Mouse (Mus musculus): ENCODE measurements at regions not wholly inside any gene's neighbourhood (a gene's known extent, or its start where the extent isn't known, plus 50 kb on each side); places are given as distances from the start of the nearest gene placed in this dataset.

- Histone ChIP-seq H3K4me2 (replicated peaks) (no peak overlapping the region), H3K36me3 (no peaks in the 10 kb centered on the region), H3K9me3 (replicated peaks) (no peaks in the 10 kb centered on the region), H3K4me3 (replicated peaks) (no peak overlapping the region), H3K27me3 (no peaks in the 10 kb centered on the region), H3K4me1 (no peaks in the 10 kb centered on the region), H3K9ac (no peak overlapping the region), H3K27ac (replicated peaks) (no peak overlapping the region)
- ATAC-seq (ENCODE audit: insufficient number of reproducible peaks, low FRiP score, low TSS enrichment, low read depth) = no peak
- WGBS = 63% methylated on average over 6 of the region's 6 CpGs
Measured at GRCm38 (mm10) chrX:12373670-12374069, 213.5 kb upstream of the Bcor start.

- Histone ChIP-seq H3K4me2 (replicated peaks) (no peak overlapping the region), H3K4me3 (replicated peaks) (no peak overlapping the region), H3K4me1 (no peaks in the 10 kb centered on the region), H3K9ac (no peak overlapping the region), H3K36me3 (no peaks in the 10 kb centered on the region), H3K9me3 (replicated peaks) (no peaks in the 10 kb centered on the region), H3K27ac (replicated peaks) (no peak overlapping the region), H3K27me3 (no peaks in the 10 kb centered on the region)
- ATAC-seq (ENCODE audit: insufficient number of reproducible peaks, low FRiP score, low TSS enrichment, low read depth) = peak; percentile 34; the same call in 1 of the 2 replicates
- WGBS = 59% methylated on average over 1 of the region's 1 CpGs
Measured at GRCm38 (mm10) chrX:12375796-12376195, 211.8 kb upstream of the Atp6ap2 start.

DNA sequence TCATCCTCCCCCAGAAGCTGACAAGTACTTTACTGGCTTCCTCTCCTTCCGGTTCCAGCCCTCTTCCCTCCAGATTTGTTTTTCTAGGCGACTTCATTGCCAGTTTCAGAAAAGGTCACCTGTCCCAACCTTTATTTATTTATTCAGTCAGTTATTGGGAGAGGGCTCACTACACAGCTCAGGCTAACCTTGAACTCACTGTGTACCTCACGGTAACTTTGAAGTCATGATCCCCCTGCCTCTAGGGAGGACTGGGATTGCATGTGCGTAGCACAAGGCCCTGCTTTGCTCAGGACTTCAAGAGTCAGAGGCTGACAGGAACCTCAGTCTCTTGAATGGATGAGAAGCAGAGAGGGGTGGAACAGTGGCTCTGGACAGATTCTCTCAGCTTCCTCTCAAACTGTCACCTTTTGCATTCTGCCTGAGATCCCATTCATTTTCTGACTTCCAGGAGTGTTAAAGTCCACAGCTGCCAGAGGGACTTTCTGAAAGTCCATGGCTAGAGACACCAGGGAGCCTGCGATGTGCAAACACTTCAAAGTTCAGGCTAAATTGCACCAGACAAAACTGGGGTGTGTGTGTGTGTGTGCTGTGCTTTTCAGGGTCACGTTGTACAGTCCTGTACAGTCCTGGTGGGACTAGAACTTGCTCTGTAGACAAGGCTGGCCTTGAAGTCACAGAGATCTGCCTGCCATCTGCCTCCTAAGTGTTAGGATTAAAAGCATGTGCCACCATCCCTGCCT lies 211.2 kb upstream of the Atp6ap2 start:
- Histone ChIP-seq H3K4me2 (replicated peaks) (no peak overlapping the region), H3K27ac (replicated peaks) (no peak overlapping the region), H3K4me3 (replicated peaks) (no peak overlapping the region), H3K9me3 (replicated peaks) (no peaks in the 10 kb centered on the region), H3K36me3 (no peaks in the 10 kb centered on the region), H3K9ac (no peak overlapping the region), H3K27me3 (no peaks in the 10 kb centered on the region; the same call in 1 of the 2 replicates), H3K4me1 (no peaks in the 10 kb centered on the region)
- no peak for ATAC-seq (ENCODE audit: insufficient number of reproducible peaks, low FRiP score, low TSS enrichment, low read depth)
- 69% methylated on average over 6 of the region's 6 CpGs for WGBS

DNA sequence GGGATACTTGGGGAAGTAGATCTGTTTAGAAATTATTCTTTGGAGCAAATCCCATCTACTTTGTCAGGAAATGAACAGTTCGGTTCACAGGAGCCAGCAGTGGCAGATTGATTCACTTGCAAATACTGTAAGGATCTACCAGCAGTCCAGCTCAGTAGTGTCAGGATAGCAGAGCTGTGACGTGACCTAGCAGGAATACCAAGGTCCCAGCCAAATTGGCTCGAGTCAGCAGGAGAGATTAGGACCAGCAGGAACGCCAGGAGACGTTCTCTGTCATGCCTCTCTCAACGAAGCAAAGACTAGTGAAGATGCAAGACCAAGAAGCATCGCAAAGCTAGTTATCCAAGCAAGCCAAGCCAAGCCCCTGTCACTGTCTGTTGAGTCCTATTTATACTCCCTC lies 210.2 kb upstream of the Atp6ap2 start:
- no peaks in the 10 kb centered on the region for H3K4me1 ChIP-seq
- no peak overlapping the region for H3K4me2 ChIP-seq (replicated peaks)
- 82% methylated on average over 7 of the region's 7 CpGs for WGBS
- H3K36me3 ChIP-seq = no peaks in the 10 kb centered on the region
- no peak for ATAC-seq (ENCODE audit: insufficient number of reproducible peaks, low FRiP score, low TSS enrichment, low read depth)
- peaks cover 2% of the 10 kb centered on the region; the same call in 1 of the 2 replicates for H3K27me3 ChIP-seq
- H3K9ac ChIP-seq = no peak overlapping the region
- no peak overlapping the region for H3K27ac ChIP-seq (replicated peaks)
- H3K9me3 ChIP-seq (replicated peaks) = no peaks in the 10 kb centered on the region
- H3K4me3 ChIP-seq (replicated peaks) = no peak overlapping the region

DNA sequence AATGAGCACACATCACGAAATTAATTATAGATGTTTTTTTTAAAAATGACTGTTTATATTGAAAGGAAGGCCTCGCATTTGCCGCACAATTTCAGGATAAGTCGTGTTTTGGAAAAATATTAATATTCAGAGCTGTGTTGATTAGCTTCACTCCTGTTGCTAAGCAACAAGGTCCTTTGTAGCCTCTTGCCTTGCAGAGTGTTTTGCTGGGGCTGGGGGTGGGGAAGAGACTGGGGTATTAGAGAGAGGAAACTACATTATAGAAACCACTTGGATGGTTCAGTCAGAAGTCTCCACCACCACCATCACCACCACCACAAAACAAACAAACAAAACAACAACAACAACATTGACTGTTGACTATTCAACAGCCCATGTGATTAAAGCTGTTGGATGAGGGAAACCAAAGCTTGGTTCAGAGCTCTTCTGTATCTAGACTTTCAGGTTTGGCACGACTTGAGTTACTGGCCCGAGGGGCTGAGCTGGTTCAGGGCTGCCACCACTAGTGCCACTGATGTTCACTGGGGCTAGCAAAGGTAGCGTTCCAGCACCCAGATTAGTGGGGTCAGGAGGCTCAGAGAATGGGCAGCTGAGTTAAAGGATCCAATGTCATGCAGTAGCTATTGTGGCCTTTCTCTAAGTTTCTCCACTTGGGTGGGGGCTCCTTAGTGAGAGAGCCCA lies 195.3 kb upstream of the Atp6ap2 start:
- WGBS = 73% methylated on average over 7 of the region's 7 CpGs
- Histone ChIP-seq H3K4me1 (no peaks in the 10 kb centered on the region), H3K27me3 (no peaks in the 10 kb centered on the region), H3K9me3 (replicated peaks) (no peaks in the 10 kb centered on the region), H3K27ac (replicated peaks) (no peak overlapping the region), H3K4me2 (replicated peaks) (no peak overlapping the region), H3K9ac (no peak overlapping the region), H3K36me3 (no peaks in the 10 kb centered on the region), H3K4me3 (replicated peaks) (no peak overlapping the region)
- ATAC-seq (ENCODE audit: insufficient number of reproducible peaks, low FRiP score, low TSS enrichment, low read depth) = no peak

DNA sequence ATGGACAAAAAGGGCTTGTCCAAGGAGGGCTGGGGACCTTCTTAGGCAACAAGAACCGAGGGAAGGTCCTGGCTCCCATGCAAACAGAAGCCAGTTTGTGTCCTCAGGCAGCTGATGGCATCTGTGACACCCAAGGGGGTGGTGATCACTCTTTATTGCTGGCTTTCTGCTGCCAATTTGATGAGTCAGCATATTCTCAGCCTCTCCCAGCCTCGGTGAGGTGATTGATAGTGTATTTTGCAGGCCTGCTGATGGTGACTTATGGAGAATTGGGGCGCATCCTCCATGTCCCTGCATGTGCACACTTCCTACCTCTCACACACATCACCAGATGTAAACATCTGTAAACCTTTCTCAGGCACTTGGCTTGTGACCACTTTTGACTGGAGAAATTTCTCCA lies 178.3 kb upstream of the Atp6ap2 start:
- WGBS = 62% methylated on average over 3 of the region's 3 CpGs
- H3K4me3 ChIP-seq (replicated peaks) = no peak overlapping the region
- H3K36me3 ChIP-seq = no peaks in the 10 kb centered on the region
- no peak overlapping the region for H3K9ac ChIP-seq
- no peaks in the 10 kb centered on the region for H3K4me1 ChIP-seq
- H3K4me2 ChIP-seq (replicated peaks) = no peak overlapping the region
- ATAC-seq (ENCODE audit: insufficient number of reproducible peaks, low FRiP score, low TSS enrichment, low read depth) = no peak
- H3K27me3 ChIP-seq = no peaks in the 10 kb centered on the region
- no peaks in the 10 kb centered on the region for H3K9me3 ChIP-seq (replicated peaks)
- no peak overlapping the region for H3K27ac ChIP-seq (replicated peaks)

GRCm38 (mm10) chrX:12425566-12425965 lies 162.0 kb upstream of the Atp6ap2 start:
- ATAC-seq (ENCODE audit: insufficient number of reproducible peaks, low FRiP score, low TSS enrichment, low read depth) = no peak
- Histone ChIP-seq H3K27me3 (no peaks in the 10 kb centered on the region), H3K4me3 (replicated peaks) (no peak overlapping the region), H3K4me2 (replicated peaks) (no peak overlapping the region), H3K4me1 (no peaks in the 10 kb centered on the region), H3K36me3 (no peaks in the 10 kb centered on the region), H3K9ac (no peak overlapping the region), H3K9me3 (replicated peaks) (no peaks in the 10 kb centered on the region), H3K27ac (replicated peaks) (no peak overlapping the region)
- 70% methylated on average over 6 of the region's 6 CpGs for WGBS

- H3K4me2 ChIP-seq (replicated peaks) = no peak overlapping the region
- no peaks in the 10 kb centered on the region for H3K36me3 ChIP-seq
- no peak for ATAC-seq (ENCODE audit: insufficient number of reproducible peaks, low FRiP score, low TSS enrichment, low read depth)
- H3K4me1 ChIP-seq = no peaks in the 10 kb centered on the region
- 50% methylated on average over 4 of the region's 4 CpGs for WGBS
- H3K27me3 ChIP-seq = no peaks in the 10 kb centered on the region
- H3K4me3 ChIP-seq (replicated peaks) = no peak overlapping the region
- no peak overlapping the region for H3K27ac ChIP-seq (replicated peaks)
- no peaks in the 10 kb centered on the region for H3K9me3 ChIP-seq (replicated peaks)
- H3K9ac ChIP-seq = no peak overlapping the region
Measured at GRCm38 (mm10) chrX:12426664-12427063, 160.9 kb upstream of the Atp6ap2 start.

DNA sequence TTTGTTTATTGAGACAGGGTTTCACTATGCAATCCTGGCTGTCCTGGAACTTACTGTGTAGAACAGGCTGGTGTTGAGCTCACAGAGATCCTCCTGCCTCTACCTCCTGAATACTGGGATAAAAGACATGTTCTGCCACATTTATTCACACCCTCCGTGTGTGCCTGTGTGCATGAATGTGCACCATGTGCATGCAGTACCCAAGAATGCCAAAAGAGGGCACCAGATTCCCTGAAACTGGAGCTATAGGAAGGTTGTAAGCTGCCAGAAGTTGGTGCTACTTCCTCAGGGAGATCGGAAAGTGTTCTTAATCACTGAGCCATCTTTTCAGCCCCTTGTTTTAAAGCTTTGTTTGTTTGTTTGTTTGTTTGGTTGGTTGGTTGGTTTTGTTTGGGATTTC lies 155.3 kb upstream of the Atp6ap2 start:
- no peak overlapping the region for H3K27ac ChIP-seq (replicated peaks)

DNA sequence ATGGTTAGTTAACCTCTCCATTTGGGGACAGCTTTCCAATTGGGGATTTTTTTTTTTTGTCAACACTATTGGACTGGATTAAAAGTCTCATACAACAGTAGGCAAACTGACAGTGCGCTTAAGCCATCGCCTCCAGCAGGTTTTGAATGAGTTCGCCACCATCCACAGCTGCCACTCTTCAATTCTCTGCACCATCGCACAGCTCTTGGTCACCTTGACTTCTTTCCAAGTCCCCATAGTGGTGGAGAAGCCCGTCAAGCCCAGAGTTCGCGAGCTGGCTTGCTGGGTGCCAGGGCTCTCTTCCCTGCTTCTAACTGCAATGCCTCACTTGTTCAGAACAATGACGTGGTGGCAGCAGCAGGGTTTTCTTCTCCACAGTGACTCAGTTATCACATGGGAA lies 151.9 kb upstream of the Atp6ap2 start:
- no peak overlapping the region for H3K4me2 ChIP-seq (replicated peaks)
- H3K9me3 ChIP-seq (replicated peaks) = no peaks in the 10 kb centered on the region
- no peaks in the 10 kb centered on the region for H3K27me3 ChIP-seq
- H3K9ac ChIP-seq = no peak overlapping the region
- no peak for ATAC-seq (ENCODE audit: insufficient number of reproducible peaks, low FRiP score, low TSS enrichment, low read depth)
- H3K36me3 ChIP-seq = no peaks in the 10 kb centered on the region
- no peak overlapping the region for H3K4me3 ChIP-seq (replicated peaks)
- WGBS = 71% methylated on average over 8 of the region's 8 CpGs
- no peak overlapping the region for H3K27ac ChIP-seq (replicated peaks)
- H3K4me1 ChIP-seq = no peaks in the 10 kb centered on the region

More for the DNA sequence above, 155.3 kb upstream of the Atp6ap2 start:
- Histone ChIP-seq H3K27me3 (no peaks in the 10 kb centered on the region), H3K4me3 (replicated peaks) (no peak overlapping the region), H3K4me2 (replicated peaks) (no peak overlapping the region), H3K9me3 (replicated peaks) (no peaks in the 10 kb centered on the region), H3K9ac (no peak overlapping the region), H3K4me1 (no peaks in the 10 kb centered on the region), H3K36me3 (no peaks in the 10 kb centered on the region)
- WGBS = 87% methylated on average over 2 of the region's 2 CpGs
- ATAC-seq (ENCODE audit: insufficient number of reproducible peaks, low FRiP score, low TSS enrichment, low read depth) = no peak

GRCm38 (mm10) chrX:12436106-12436505 lies 151.5 kb upstream of the Atp6ap2 start:
- no peaks in the 10 kb centered on the region for H3K4me1 ChIP-seq
- no peak overlapping the region for H3K9ac ChIP-seq
- 39% methylated on average over 7 of the region's 7 CpGs for WGBS
- no peaks in the 10 kb centered on the region for H3K27me3 ChIP-seq
- no peak overlapping the region for H3K4me3 ChIP-seq (replicated peaks)
- no peak for ATAC-seq (ENCODE audit: insufficient number of reproducible peaks, low FRiP score, low TSS enrichment, low read depth)
- no peak overlapping the region for H3K4me2 ChIP-seq (replicated peaks)
- H3K36me3 ChIP-seq = no peaks in the 10 kb centered on the region
- H3K9me3 ChIP-seq (replicated peaks) = no peaks in the 10 kb centered on the region
- no peak overlapping the region for H3K27ac ChIP-seq (replicated peaks)

- Histone ChIP-seq H3K4me3 (replicated peaks) (no peak overlapping the region), H3K9ac (no peak overlapping the region), H3K4me1 (no peaks in the 10 kb centered on the region), H3K4me2 (replicated peaks) (no peak overlapping the region), H3K9me3 (replicated peaks) (no peaks in the 10 kb centered on the region), H3K27me3 (peaks cover 6% of the 10 kb centered on the region), H3K27ac (replicated peaks) (no peak overlapping the region), H3K36me3 (no peaks in the 10 kb centered on the region)
- peak; percentile 57 for ATAC-seq (ENCODE audit: insufficient number of reproducible peaks, low FRiP score, low TSS enrichment, low read depth)
- WGBS = 35% methylated on average over 12 of the region's 12 CpGs
Measured at GRCm38 (mm10) chrX:12439447-12439846, 148.2 kb upstream of the Atp6ap2 start.

Measured in embryonic facial prominence, embryonic 15.5 days (tissue).